Mouse (Mus musculus): Measurements from ENCODE around the gene Gm597. TPM values are rescaled to one million over a fixed set of nuclear protein-coding genes. Genes with fewer than 3 reads are reported as not detected.

Gm597 gene
- not detected in 2 replicates for polyA plus RNA-seq (2012)

DNA sequence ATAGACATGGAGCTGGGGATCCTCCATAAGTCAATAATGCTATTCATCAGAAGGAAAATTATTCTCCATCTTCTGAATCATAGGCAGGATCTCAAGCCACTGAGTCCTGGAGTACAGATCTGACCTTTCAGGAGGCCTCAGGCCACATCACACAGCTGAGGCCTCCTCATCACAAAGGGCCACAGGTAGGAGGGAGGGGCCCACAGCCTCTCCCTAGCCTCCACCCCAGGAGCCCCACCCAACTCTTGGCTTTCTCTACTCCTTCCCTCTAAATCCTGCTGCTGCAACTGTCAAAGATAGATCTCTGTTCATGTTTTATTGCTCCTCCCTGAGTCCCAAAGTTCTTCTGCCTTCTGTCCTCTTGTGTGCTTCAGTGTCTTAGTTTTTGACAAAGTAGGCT is at the start of gene Gm597:
Gm597 (minus strand) TSS at position 101 of the 400 bp plus-strand sequence.
- TF ChIP-seq GATA1 (IDR thresholded peaks at IDR 0.05; ENCODE audit: low read length) = no peak

- TF ChIP-seq GATA1 (IDR thresholded peaks at IDR 0.05; ENCODE audit: low read length) = no peak
Measured at GRCm38 (mm10) chr1:28807689-28808088, 27.6 kb upstream of the Gm597 start.

- TF ChIP-seq GATA1 (IDR thresholded peaks at IDR 0.05; ENCODE audit: low read length) = no peak
Measured at GRCm38 (mm10) chr1:28806618-28807017, 26.6 kb upstream of the Gm597 start.

- no peak for TF ChIP-seq GATA1 (IDR thresholded peaks at IDR 0.05; ENCODE audit: low read length)
Measured at GRCm38 (mm10) chr1:28800881-28801280, 20.8 kb upstream of the Gm597 start.
